Mouse (Mus musculus): ENCODE measurements around the gene Gm3182.
"Not testable (repeated sequence)": the region's sequence is repeated elsewhere in the genome, so short reads cannot be mapped to it uniquely, and the experiment has no call there.

The Gm3182 gene

GRCm38 (mm10) chr14:4481445-4481844 is at the start of gene Gm3182:
Gm3182 (plus strand) TSS chr14:4481745.
- not testable (repeated sequence) for DNase-seq

DNA sequence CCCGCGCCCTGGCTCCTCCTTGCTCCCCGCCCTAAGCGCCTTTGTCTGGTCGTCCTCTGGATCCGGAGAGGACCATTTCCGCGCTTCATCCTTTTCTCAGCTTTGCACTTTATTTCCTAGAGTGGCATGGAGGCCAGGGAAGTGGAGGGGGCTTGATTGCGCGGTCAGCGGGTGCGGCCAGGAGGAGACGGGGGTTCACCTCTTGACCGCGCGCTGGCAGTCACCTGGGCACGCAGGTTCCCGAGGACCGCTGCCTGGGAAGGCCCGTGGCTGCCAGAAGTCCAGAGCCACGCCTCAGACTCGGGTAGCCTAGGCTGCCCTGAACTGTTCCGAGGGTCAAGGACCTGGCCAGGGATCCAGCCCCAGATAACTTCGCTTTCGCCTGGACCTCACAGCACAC is 17.9 kb downstream of the Gm3182 start:
- DNase-seq = not testable (repeated sequence)

All from B cell, adult 2 months (primary cell).